In genomic region chr6:143477396-143477795, GRCm38 (mm10) we compare ENCODE assay signal across 15 mouse cellular contexts.
DNase-seq lines count a peak whose midpoint lies in the region.
"Had no signal": no experiment of that assay in that cellular context is flagged by ENCODE, and none has a peak within 500 bp of the region (broad histone marks: within the 10 kb centered on the region; RNA-seq: fewer than 3 reads in every experiment).

No protein-coding gene starts in this region.

- intact Hi-C loops in left cerebral cortex, postnatal 14 days (cut with DNase I), result no loop called here
- intact Hi-C loops in heart, postnatal 36 days (cut with DNase I), result no loop called here

- DNase-seq in layer of hippocampus, adult 18-20 months (ENCODE audit: low spot score in 2 of 2), result peak; percentile 25 to 58
- no peak for DNase-seq in layer of hippocampus, postnatal 10 days (ENCODE audit: low spot score in 2 of 2)
- peak; percentile 84 for DNase-seq in right cerebral cortex, adult 18-20 months
- DNase-seq in right cerebral cortex, postnatal 4 days, result no peak
- DNase-seq in left cerebral cortex, postnatal 14 days (ENCODE audit: low spot score in 2 of 2), result peak; percentile 39
- DNase-seq in telencephalon, adult 2 months (ENCODE audit: low read depth, low spot score), result peak; percentile 79
- no peak for DNase-seq in heart, postnatal 36 days
- DNase-seq in gastrocnemius, postnatal 25 days, result no peak
- DNase-seq: adrenal gland, postnatal 25 days; cerebellum, adult 9-10 months; gastrocnemius, postnatal 36 days; kidney, adult 9 months; kidney, postnatal 14 days; liver, embryonic 13.5 days; lung, adult 2 months had no signal

Comparison
In these comparisons a context has a peak if more than half of its experiments do, and no peak if none do; other contexts are left out.
1. DNase-seq: peak in layer of hippocampus, adult 18-20 months (2 of 2), right cerebral cortex, adult 18-20 months (single experiment), left cerebral cortex, postnatal 14 days (2 of 2) and telencephalon, adult 2 months (single experiment); none in layer of hippocampus, postnatal 10 days (0 of 2), right cerebral cortex, postnatal 4 days (single experiment), heart, postnatal 36 days (0 of 2) and gastrocnemius, postnatal 25 days (single experiment).